9 mouse cellular contexts compared by ENCODE assay signal in genomic region chr5:110598298-110599095, GRCm38 (mm10). TPM values are rescaled to one million over a fixed set of nuclear protein-coding genes. Genes with fewer than 3 reads are reported as not detected.
A peak's percentile ranks its signal among the peaks of the same experiment; 100 is the strongest.
DNase-seq lines count a peak whose midpoint lies in the region; ATAC-seq lines count a peak whose summit lies in the region.
"Had no signal": no experiment of that assay in that cellular context is flagged by ENCODE, and none has a peak within 500 bp of the region (broad histone marks: within the 10 kb centered on the region; RNA-seq: fewer than 3 reads in every experiment).

No protein-coding gene starts in this region.

- H3K4me3 ChIP-seq in embryonic facial prominence, embryonic 14.5 days (ENCODE audit: low read depth, low read length): no peak overlapping the region
- H3K4me3 ChIP-seq: neural tube, embryonic 13.5 days had no signal

- H3K4me1 ChIP-seq in embryonic facial prominence, embryonic 14.5 days (ENCODE audit: control insufficient read depth, insufficient read depth, low read length): no peaks in the 10 kb centered on the region

- 24% methylated on average over 12 of the region's 12 CpGs for WGBS in embryonic facial prominence, embryonic 14.5 days

- no peaks in the 10 kb centered on the region for H3K36me3 ChIP-seq in embryonic facial prominence, embryonic 14.5 days (ENCODE audit: control insufficient read depth, insufficient read depth, low read length)

- no peaks in the 10 kb centered on the region for H3K9me3 ChIP-seq in embryonic facial prominence, embryonic 14.5 days (ENCODE audit: control insufficient read depth, low read length)
- H3K9me3 ChIP-seq: neural tube, embryonic 13.5 days had no signal

- no peak overlapping the region for H3K27ac ChIP-seq in embryonic facial prominence, embryonic 14.5 days (replicated peaks; ENCODE audit: low read depth, low read length)
- H3K27ac ChIP-seq: neural tube, embryonic 13.5 days had no signal

- ATAC-seq in embryonic facial prominence, embryonic 14.5 days (ENCODE audit: low read depth): no peak
- no peak for ATAC-seq in granulocyte monocyte progenitor cell, adult 5-6 weeks (replicated peaks; ENCODE audit: poor library complexity, severe bottlenecking)

- no peak overlapping the region for H3K4me2 ChIP-seq in embryonic facial prominence, embryonic 14.5 days (ENCODE audit: low read depth, low read length)
- H3K4me2 ChIP-seq: neural tube, embryonic 13.5 days had no signal

- peak; percentile 29 for DNase-seq in adrenal gland, postnatal 14 days
- DNase-seq in adrenal gland, adult 2 months: no peak
- peak; percentile 50 for DNase-seq in left cerebral cortex, adult 11 months (ENCODE audit: low spot score)
- no peak for DNase-seq in left cerebral cortex, postnatal 4 days
- DNase-seq in embryonic facial prominence, embryonic 14.5 days (ENCODE audit: low spot score): peak; percentile 9
- peak; percentile 22 for DNase-seq in mesoderm, embryonic 11.5 days (ENCODE audit: low read depth, low spot score)
- DNase-seq in neural tube, embryonic 10.5 days (ENCODE audit: extremely low spot score, low spot score): no peak

- no peak overlapping the region for H3K9ac ChIP-seq in embryonic facial prominence, embryonic 14.5 days (ENCODE audit: low read depth, low read length)
- H3K9ac ChIP-seq: neural tube, embryonic 13.5 days had no signal

- intact Hi-C loops in left cerebral cortex, postnatal 4 days (cut with DNase I): no loop called here

- H3K27me3 ChIP-seq in embryonic facial prominence, embryonic 14.5 days (replicated peaks; ENCODE audit: control insufficient read depth, insufficient read depth, low read length): no peaks in the 10 kb centered on the region

RNA-seq across cellular contexts. Expression of gene Galnt9, which starts 54.3 kb away (rescaled TPM):
- 0.30 TPM in 1 of 2 replicates, not detected in the other for total RNA-seq in adrenal gland, postnatal 14 days (2021)
- under 1 TPM in 1 of 2 experiments, not detected in 1; 0.14 TPM for total RNA-seq in adrenal gland, adult 2 months (2021)
- polyA plus RNA-seq in adrenal gland, adult 2 months (2012; rRNA removed): 0.25 and 0.41 TPM in 2 replicates
- total RNA-seq in left cerebral cortex, postnatal 4 days (2021): 10 to 100 TPM; 31.7 to 33.7 TPM
- polyA plus RNA-seq in embryonic facial prominence, embryonic 14.5 days (2014; fragmentation: Nextera tagmentation; extraction: Ambion mirVana): 1.6 and 2.5 TPM in 2 replicates
- total RNA-seq in granulocyte monocyte progenitor cell, adult 5-6 weeks (2014; fragmentation: Nextera tagmentation): not detected in 2 replicates
- 0.43 TPM in 1 of 2 replicates, not detected in the other for total RNA-seq in granulocyte monocyte progenitor cell, adult 5-6 weeks (2017)

RNA-seq across cellular contexts. Expression of gene Noc4l, which starts 54.7 kb away (rescaled TPM):
- total RNA-seq in adrenal gland, postnatal 14 days (2021): 24.7 and 26.3 TPM in 2 replicates
- 10 to 100 TPM; 19.3 to 19.7 TPM for total RNA-seq in adrenal gland, adult 2 months (2021)
- polyA plus RNA-seq in adrenal gland, adult 2 months (2012; rRNA removed): 54.4 and 68.1 TPM in 2 replicates
- total RNA-seq in left cerebral cortex, postnatal 4 days (2021): 10 to 100 TPM; 35.2 to 47.0 TPM
- 36.6 and 38.9 TPM in 2 replicates for polyA plus RNA-seq in embryonic facial prominence, embryonic 14.5 days (2014; fragmentation: Nextera tagmentation; extraction: Ambion mirVana)
- 43.4 and 59.0 TPM in 2 replicates for total RNA-seq in granulocyte monocyte progenitor cell, adult 5-6 weeks (2014; fragmentation: Nextera tagmentation)
- 32.9 and 78.6 TPM in 2 replicates for total RNA-seq in granulocyte monocyte progenitor cell, adult 5-6 weeks (2017)

RNA-seq across cellular contexts. Expression of gene Ddx51, which starts 54.8 kb away (rescaled TPM):
- 15.7 and 23.6 TPM in 2 replicates for total RNA-seq in adrenal gland, postnatal 14 days (2021)
- 10 to 100 TPM; 12.4 to 18.8 TPM for total RNA-seq in adrenal gland, adult 2 months (2021)
- 20.0 and 24.6 TPM in 2 replicates for polyA plus RNA-seq in adrenal gland, adult 2 months (2012; rRNA removed)
- total RNA-seq in left cerebral cortex, postnatal 4 days (2021): 10 to 100 TPM; 28.0 to 32.5 TPM
- 24.2 and 28.2 TPM in 2 replicates for polyA plus RNA-seq in embryonic facial prominence, embryonic 14.5 days (2014; fragmentation: Nextera tagmentation; extraction: Ambion mirVana)
- 12.0 and 68.1 TPM in 2 replicates for total RNA-seq in granulocyte monocyte progenitor cell, adult 5-6 weeks (2014; fragmentation: Nextera tagmentation)
- total RNA-seq in granulocyte monocyte progenitor cell, adult 5-6 weeks (2017): 9.7 and 9.9 TPM in 2 replicates

Comparison
In these comparisons a context has a peak if more than half of its experiments do, and no peak if none do; other contexts are left out.
1. DNase-seq: peak in adrenal gland, postnatal 14 days (single experiment), left cerebral cortex, adult 11 months (single experiment), embryonic facial prominence, embryonic 14.5 days (single experiment) and mesoderm, embryonic 11.5 days (single experiment); none in adrenal gland, adult 2 months (single experiment), left cerebral cortex, postnatal 4 days (single experiment) and neural tube, embryonic 10.5 days (single experiment).
2. RNA of gene Galnt9, which starts 54.3 kb away (total RNA-seq): 31.7 to 33.7 TPM in left cerebral cortex, postnatal 4 days; 0.14 TPM in adrenal gland, adult 2 months, 0.30 TPM in adrenal gland, postnatal 14 days and 0.43 TPM in granulocyte monocyte progenitor cell, adult 5-6 weeks; every median in the first group is over 10 times any median in the second.